Mouse (Mus musculus): ENCODE measurements around the gene Kcnq5.
"Not testable (repeated sequence)": the region's sequence is repeated elsewhere in the genome, so short reads cannot be mapped to it uniquely, and the experiment has no call there.

Kcnq5 gene

GRCm38 (mm10) chr1:21407266-21407665, 554.5 kb downstream of the Kcnq5 start:
- no peak for TF ChIP-seq GATA4 (IDR thresholded peaks at IDR 0.05; ENCODE audit: insufficient replicate concordance, low read length)

- TF ChIP-seq GATA4 (IDR thresholded peaks at IDR 0.05; ENCODE audit: insufficient replicate concordance, low read length), result no peak
Observed at GRCm38 (mm10) chr1:21402804-21403203, 558.9 kb downstream of the Kcnq5 start.

GRCm38 (mm10) chr1:21391138-21391671, 570.5 kb downstream of the Kcnq5 start:
- no peak for TF ChIP-seq GATA4 (IDR thresholded peaks at IDR 0.05; ENCODE audit: insufficient replicate concordance, low read length)

- TF ChIP-seq GATA4 (IDR thresholded peaks at IDR 0.05; ENCODE audit: insufficient replicate concordance, low read length), result no peak
Observed at GRCm38 (mm10) chr1:21383256-21383655, 578.5 kb downstream of the Kcnq5 start, which contains the start of gene Khdc1b. Khdc1b (plus strand) TSS chr1:21383556.

GRCm38 (mm10) chr1:21368031-21368430, 593.7 kb downstream of the Kcnq5 start, which contains the start of gene Khdc1c:
Khdc1c (plus strand) TSS chr1:21368331.
- not testable (repeated sequence) for TF ChIP-seq GATA4 (IDR thresholded peaks at IDR 0.05; ENCODE audit: insufficient replicate concordance, low read length)

GRCm38 (mm10) chr1:21349341-21349740, 612.4 kb downstream of the Kcnq5 start, which contains the start of gene Khdc1a:
Khdc1a (plus strand) TSS chr1:21349641.
- no peak for TF ChIP-seq GATA4 (IDR thresholded peaks at IDR 0.05; ENCODE audit: insufficient replicate concordance, low read length)

Data from liver, adult (tissue).